In genomic region chr5:130204560-130204959, GRCm38 (mm10) we compare ENCODE assay signal across 18 mouse cellular contexts. TPM values are rescaled to one million over a fixed set of nuclear protein-coding genes. Genes with fewer than 3 reads are reported as not detected.
A peak's percentile ranks its signal among the peaks of the same experiment; 100 is the strongest.
DNase-seq lines count a peak whose midpoint lies in the region; ATAC-seq and TF ChIP-seq lines count a peak whose summit lies in the region.
"Had no signal": no experiment of that assay in that cellular context is flagged by ENCODE, and none has a peak within 500 bp of the region (broad histone marks: within the 10 kb centered on the region; RNA-seq: fewer than 3 reads in every experiment).

No protein-coding gene starts in this region.

- TF ChIP-seq CTCF in kidney, postnatal 0 days (IDR thresholded peaks at IDR 0.05; ENCODE audit: low read depth), result no peak

- no peaks in the 10 kb centered on the region for H3K27me3 ChIP-seq in kidney, postnatal 0 days (ENCODE audit: insufficient read depth, low read length)
- H3K27me3 ChIP-seq: embryonic facial prominence, embryonic 13.5 days; heart, embryonic 15.5 days; liver, embryonic 13.5 days; stomach, embryonic 15.5 days had no signal

- 62% methylated on average over 6 of the region's 6 CpGs for WGBS in kidney, postnatal 0 days

- ATAC-seq in kidney, postnatal 0 days (replicated peaks; ENCODE audit: low FRiP score, low read depth), result no peak
- 0 out of 2 replicates have a peak, but pooled peaks have one; percentile 20 for ATAC-seq in megakaryocyte progenitor cell, adult 5-6 weeks (replicated peaks; ENCODE audit: poor library complexity)
- ATAC-seq: forebrain, postnatal 0 days; hindbrain, postnatal 0 days had no signal

- no peak for DNase-seq in kidney, postnatal 0 days (ENCODE audit: low spot score)
- DNase-seq in kidney, adult 9 months, result no peak
- peak; percentile 33 for DNase-seq in 416B (ENCODE audit: low read depth)
- peak; percentile 45 for DNase-seq in T-cell, adult 2 months (ENCODE audit: low spot score)
- no peak for DNase-seq in ovary, postnatal 10 days (ENCODE audit: low spot score)
- DNase-seq in left cerebral cortex, adult 11 months (ENCODE audit: low spot score), result no peak
- DNase-seq: adrenal gland, adult 2 months; cerebellum, adult 9-11 months; forebrain, postnatal 0 days; gastrocnemius, postnatal 10 days; heart, adult 2 months; liver, embryonic 13.5 days had no signal

- peak overlapping the region; percentile 34; the same call in 1 of the 2 replicates for H3K27ac ChIP-seq in kidney, postnatal 0 days
- H3K27ac ChIP-seq: embryonic facial prominence, embryonic 13.5 days; heart, adult 2 months; heart, embryonic 15.5 days; hindbrain, postnatal 0 days; liver, embryonic 13.5 days; stomach, embryonic 15.5 days had no signal

- H3K4me1 ChIP-seq in kidney, postnatal 0 days (replicated peaks; ENCODE audit: insufficient read depth, low read length), result no peaks in the 10 kb centered on the region
- H3K4me1 ChIP-seq: embryonic facial prominence, embryonic 13.5 days; heart, embryonic 15.5 days; stomach, embryonic 15.5 days had no signal

- H3K36me3 ChIP-seq in kidney, postnatal 0 days (ENCODE audit: insufficient read depth, low read length), result peaks cover 15% of the 10 kb centered on the region

- no peaks in the 10 kb centered on the region for H3K9me3 ChIP-seq in kidney, postnatal 0 days (replicated peaks; ENCODE audit: low read length)
- H3K9me3 ChIP-seq: embryonic facial prominence, embryonic 13.5 days; heart, embryonic 15.5 days; liver, embryonic 13.5 days; stomach, embryonic 15.5 days had no signal

- no peak overlapping the region for H3K4me2 ChIP-seq in kidney, postnatal 0 days (ENCODE audit: low read length)
- H3K4me2 ChIP-seq: embryonic facial prominence, embryonic 13.5 days; heart, embryonic 15.5 days; liver, embryonic 13.5 days; midbrain, embryonic 11.5 days; stomach, embryonic 15.5 days had no signal

- H3K4me3 ChIP-seq in kidney, postnatal 0 days (replicated peaks; ENCODE audit: low read depth, low read length), result no peak overlapping the region
- H3K4me3 ChIP-seq: embryonic facial prominence, embryonic 13.5 days; heart, adult 2 months; heart, embryonic 15.5 days; liver, embryonic 13.5 days; stomach, embryonic 15.5 days had no signal

- no peak overlapping the region for H3K9ac ChIP-seq in kidney, postnatal 0 days (ENCODE audit: low read depth, low read length)
- H3K9ac ChIP-seq: embryonic facial prominence, embryonic 13.5 days; forebrain, postnatal 0 days; heart, embryonic 15.5 days; liver, embryonic 13.5 days; stomach, embryonic 15.5 days had no signal

RNA-seq across cellular contexts. Expression of gene Tmem248, which starts 12.3 kb away (rescaled TPM):
- polyA plus RNA-seq in kidney, postnatal 0 days (2015; fragmentation: Nextera tagmentation; extraction: Ambion mirVana), result 33.6 and 41.1 TPM in 2 replicates
- total RNA-seq in megakaryocyte progenitor cell, adult 5-6 weeks (2015), result 61.7 and 64.2 TPM in 2 replicates
- 75.6 and 75.9 TPM in 2 replicates for total RNA-seq in megakaryocyte progenitor cell, adult 5-6 weeks (2017)

RNA-seq across cellular contexts. Expression of gene Rabgef1, which starts 33.0 kb away (rescaled TPM):
- 28.1 and 31.8 TPM in 2 replicates for polyA plus RNA-seq in kidney, postnatal 0 days (2015; fragmentation: Nextera tagmentation; extraction: Ambion mirVana)
- total RNA-seq in megakaryocyte progenitor cell, adult 5-6 weeks (2015), result 16.0 and 20.1 TPM in 2 replicates
- total RNA-seq in megakaryocyte progenitor cell, adult 5-6 weeks (2017), result 16.2 and 28.2 TPM in 2 replicates

RNA-seq across cellular contexts. Expression of gene Sbds, which starts 50.8 kb away (rescaled TPM):
- polyA plus RNA-seq in kidney, postnatal 0 days (2015; fragmentation: Nextera tagmentation; extraction: Ambion mirVana), result 78.5 and 78.6 TPM in 2 replicates
- 48.9 and 54.6 TPM in 2 replicates for total RNA-seq in megakaryocyte progenitor cell, adult 5-6 weeks (2015)
- 91.9 and 103 TPM in 2 replicates for total RNA-seq in megakaryocyte progenitor cell, adult 5-6 weeks (2017)

RNA-seq across cellular contexts. Expression of gene Tyw1, which starts 50.9 kb away (rescaled TPM):
- 20.8 and 24.6 TPM in 2 replicates for polyA plus RNA-seq in kidney, postnatal 0 days (2015; fragmentation: Nextera tagmentation; extraction: Ambion mirVana)
- 15.3 and 17.0 TPM in 2 replicates for total RNA-seq in megakaryocyte progenitor cell, adult 5-6 weeks (2015)
- 37.7 and 42.0 TPM in 2 replicates for total RNA-seq in megakaryocyte progenitor cell, adult 5-6 weeks (2017)

RNA-seq across cellular contexts. Expression of gene Kctd7, which starts 59.9 kb away (rescaled TPM):
- polyA plus RNA-seq in kidney, postnatal 0 days (2015; fragmentation: Nextera tagmentation; extraction: Ambion mirVana), result 4.0 and 4.2 TPM in 2 replicates
- 1.9 and 2.7 TPM in 2 replicates for total RNA-seq in megakaryocyte progenitor cell, adult 5-6 weeks (2015)
- total RNA-seq in megakaryocyte progenitor cell, adult 5-6 weeks (2017), result 2.3 and 5.3 TPM in 2 replicates

Comparison
In these comparisons a context has a peak if more than half of its experiments do, and no peak if none do; other contexts are left out.
1. DNase-seq: peak in 416B (single experiment) and T-cell, adult 2 months (single experiment); none in kidney, postnatal 0 days (single experiment), kidney, adult 9 months (single experiment), ovary, postnatal 10 days (single experiment) and left cerebral cortex, adult 11 months (single experiment).